Mouse (Mus musculus): ENCODE results near the gene Nptx1. TPM values are rescaled to one million over a fixed set of nuclear protein-coding genes. Genes with fewer than 3 reads are reported as not detected.

Nptx1 gene
- total RNA-seq, 2 experiments from 2014 or later, result 112 to 122 TPM

DNA sequence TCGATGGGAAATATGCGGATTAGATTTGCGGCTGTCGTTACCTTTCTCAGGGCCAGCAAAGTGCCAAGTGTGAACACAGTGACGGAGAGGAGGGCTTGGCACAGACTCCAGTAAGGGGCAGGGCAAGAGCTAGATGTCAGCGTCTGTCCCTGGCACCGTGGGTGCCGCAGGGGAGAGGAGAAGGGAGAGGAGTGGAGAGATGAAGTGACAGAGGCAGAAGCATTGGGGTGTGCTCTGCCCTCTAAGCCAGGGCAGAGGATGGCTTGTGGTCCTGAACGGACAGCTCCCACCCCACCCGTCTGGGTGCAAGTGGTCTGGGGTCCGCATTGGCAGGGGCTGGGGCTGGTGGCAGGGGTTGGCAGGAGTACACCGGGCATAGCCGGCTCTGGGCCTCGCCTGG is 7.6 kb downstream of the Nptx1 start:
- DNase-seq (ENCODE audit: low spot score in 2 of 2), result no peak
- intact Hi-C loops (cut with DNase I), result no loop called here

DNA sequence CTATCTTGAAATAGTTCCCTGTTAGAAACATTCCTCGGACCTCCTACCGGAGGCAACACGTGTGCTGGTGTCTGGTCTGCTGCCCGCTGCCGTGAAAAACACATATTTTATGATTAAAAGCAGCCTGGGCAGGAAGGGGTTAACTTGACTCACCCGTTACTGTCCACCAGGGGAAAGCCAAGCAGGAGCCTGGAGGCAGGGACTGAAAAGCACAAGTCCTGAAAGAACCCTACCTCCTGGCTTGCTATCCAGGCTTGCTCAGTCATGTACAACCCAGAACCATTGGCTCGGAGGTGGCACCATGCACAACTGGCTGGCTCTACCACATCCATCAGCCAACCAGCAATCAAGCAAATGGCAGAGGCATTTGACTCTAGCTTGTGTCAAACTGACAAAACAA is 13.8 kb downstream of the Nptx1 start:
- no peak for DNase-seq (ENCODE audit: low spot score in 2 of 2)
- intact Hi-C loops (cut with DNase I), result no loop called here

DNA sequence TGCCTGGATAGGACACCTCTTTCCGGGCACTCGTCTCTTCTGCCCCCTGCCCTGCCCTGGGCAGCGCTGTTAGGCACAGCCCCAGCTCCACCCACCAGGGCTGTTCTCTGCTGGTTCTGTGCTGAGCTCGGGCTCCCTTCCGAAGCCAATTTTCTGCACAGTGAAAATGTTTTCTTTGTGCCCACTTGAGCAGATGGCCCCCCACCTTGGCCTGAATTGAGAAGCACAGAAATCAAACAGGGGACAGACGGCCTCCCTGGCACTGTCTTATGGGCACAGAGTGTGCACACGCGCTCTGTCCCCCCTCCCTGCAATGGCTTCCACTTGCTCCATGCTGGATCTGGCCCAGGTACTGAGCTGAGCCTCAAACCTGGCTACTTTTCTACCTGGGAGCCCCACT is 15.1 kb downstream of the Nptx1 start:
- no peak for DNase-seq (ENCODE audit: low spot score in 2 of 2)
- intact Hi-C loops (cut with DNase I), result no loop called here

DNA sequence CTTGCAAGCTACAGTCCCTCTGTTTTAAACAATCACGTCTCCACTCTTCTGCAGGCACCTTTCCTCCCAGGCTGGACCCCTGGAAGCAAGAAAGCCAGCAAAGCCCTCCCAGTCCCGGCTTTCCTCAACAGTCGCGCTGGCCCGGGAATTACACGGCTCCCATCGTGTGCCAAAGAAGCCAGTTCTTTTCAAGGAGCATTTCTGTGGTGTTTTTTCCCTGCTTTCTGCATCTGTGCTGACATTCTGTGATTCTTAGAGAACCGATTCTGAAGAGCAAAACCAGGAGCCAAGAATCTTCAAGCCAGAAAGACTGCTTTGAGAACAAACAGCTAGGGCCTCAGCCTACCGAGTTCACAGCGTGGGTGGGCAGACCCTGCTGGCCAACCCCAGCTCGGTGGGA is 18.6 kb downstream of the Nptx1 start:
- intact Hi-C loops (cut with DNase I), result no loop called here
- no peak for DNase-seq (ENCODE audit: low spot score in 2 of 2)

DNA sequence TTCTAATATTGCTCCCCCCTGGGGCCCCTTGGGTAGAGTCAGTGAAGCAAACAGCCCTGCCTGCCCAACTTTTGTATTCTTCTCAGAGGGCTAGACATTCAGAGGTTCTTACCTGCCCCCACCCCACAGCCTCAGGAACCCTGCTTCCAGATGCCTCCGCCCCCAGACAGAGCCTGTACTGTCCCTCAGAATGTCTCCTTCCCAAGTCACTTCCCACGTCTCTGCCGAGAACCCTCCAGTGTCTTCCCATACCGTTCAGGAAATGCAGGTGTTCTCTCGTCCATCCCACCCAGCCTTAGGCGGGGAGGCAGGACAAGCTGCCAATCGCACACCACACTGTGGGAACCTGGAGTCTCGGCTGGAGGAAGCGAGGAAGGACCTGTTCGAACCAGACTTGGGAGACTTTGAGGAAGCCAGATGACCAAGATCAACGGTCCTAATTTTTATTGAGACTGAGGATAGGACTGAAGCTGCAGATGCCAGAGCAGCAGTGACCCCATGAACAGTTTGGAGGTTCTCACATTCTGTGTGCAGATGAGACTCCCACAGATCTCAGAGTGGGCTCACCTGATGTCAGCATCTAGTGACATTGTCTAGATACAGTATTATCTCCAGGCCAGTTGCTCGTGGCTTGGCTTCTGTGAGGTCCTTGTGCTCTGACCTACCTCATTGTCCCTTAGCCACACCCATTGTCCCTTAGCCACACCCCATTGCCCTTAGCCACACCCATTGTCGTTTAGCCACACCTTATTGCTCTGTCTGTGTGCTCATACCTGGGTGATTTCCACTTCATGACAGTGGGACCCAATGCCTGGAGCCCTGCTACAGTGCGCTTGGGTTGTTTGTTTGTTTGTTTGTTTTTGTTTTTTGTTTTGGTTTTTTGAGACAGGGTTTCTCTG is 21.2 kb downstream of the Nptx1 start:
- DNase-seq (ENCODE audit: low spot score in 2 of 2), result no peak
- intact Hi-C loops (cut with DNase I), result no loop called here

DNA sequence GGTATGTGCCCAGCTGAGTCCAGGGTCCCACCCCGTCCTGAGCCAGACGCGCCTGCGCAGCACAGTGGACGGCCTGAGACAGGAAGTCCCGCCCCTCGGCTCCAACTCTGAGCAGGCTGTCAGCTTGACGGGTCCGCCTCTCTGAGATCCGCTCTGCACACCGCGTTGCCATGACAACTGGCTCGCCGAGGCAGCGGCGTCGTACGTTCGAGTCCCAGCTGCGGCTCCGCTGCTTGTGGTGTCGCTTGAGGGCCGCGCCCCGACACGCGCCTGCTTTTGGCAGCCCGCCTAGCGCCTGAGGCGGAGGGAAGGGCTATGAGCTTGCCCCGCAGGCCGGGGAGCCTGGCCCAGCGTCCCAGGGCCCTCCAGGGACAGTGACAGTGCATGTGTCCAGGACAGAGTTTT is 23.0 kb downstream of the Nptx1 start:
- DNase-seq (ENCODE audit: low spot score in 2 of 2), result peak; percentile 86 to 87
- intact Hi-C loops (cut with DNase I), result no loop called here

DNA sequence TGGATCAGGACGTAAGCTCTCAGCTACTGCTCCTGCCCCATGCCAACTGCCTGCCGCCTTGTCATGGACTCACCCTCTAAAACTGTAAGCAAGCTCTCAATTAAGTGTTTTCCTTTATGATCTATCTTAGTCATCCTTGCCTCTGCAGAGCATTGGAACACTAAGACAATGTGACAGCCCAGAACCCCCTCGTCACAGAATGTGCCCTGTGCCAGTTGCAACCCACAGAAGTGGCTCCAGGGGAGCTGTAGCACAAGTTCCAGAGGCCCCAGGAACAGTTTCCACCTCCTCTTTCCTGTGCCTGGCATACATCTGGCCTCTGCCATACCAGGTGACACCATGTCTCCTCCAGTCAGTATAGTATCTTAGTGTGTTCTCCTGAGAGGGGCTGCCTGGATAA is 24.2 kb downstream of the Nptx1 start:
- intact Hi-C loops (cut with DNase I), result no loop called here

DNA sequence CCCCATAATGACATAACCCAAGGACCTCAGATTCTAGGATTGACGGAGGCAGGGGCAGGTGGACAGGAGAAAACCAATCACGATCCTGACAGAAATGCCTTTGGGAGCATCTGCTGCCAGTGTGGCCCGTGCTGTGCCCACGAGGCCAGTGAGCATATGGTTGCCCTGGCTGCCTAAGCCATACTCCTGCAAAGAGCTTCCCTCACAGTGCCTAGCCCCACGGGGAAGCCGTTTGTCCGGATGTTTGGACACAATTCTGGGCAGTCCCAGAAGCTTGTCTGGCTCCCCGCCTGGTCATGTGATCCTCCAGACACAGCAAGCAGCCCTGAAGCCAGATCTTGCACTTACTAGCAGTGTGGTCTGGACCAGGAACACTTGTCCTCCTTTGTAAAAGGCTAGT is 24.8 kb downstream of the Nptx1 start:
- no peak for DNase-seq (ENCODE audit: low spot score in 2 of 2)
- intact Hi-C loops (cut with DNase I), result no loop called here

More for the DNA sequence above, 24.2 kb downstream of the Nptx1 start:
- DNase-seq (ENCODE audit: low spot score in 2 of 2), result no peak

DNA sequence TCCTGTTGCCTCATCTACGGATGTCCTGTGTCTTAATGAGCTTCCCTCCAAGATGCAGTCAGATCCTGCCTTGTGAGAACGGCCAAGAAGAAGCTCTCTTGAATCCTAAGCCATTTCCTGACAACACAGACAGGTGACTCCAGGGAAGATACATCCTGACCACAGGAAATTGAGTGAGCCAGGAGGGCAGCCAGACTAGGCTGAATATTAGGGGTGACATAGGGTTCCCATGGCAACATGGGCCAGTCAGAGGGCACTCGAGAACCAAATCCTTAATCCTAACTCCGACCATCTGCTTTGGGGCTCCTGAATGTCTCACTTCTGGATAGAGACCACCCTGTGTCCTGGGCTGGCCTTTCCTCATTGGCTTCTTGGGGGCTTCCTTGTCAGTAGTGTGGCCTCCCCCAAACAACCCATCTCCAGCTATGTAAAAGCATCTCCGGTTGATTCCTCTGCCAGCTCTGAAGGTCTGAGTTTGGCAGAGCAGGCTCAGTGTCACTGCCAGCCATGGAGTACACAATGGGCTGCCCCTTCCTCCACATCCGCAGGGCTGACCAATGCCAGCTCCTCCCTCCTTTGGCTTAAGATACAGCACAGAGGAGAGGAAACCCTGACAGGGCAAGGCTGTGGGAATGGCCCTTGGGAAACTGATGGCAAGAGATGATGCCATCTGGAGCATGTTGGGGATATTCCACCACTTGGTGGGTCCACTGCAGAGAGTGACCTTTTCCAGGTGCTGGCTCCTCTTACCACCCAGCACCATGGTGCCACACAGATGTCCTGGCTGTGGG is 25.4 kb downstream of the Nptx1 start:
- no peak for DNase-seq (ENCODE audit: low spot score in 2 of 2)
- intact Hi-C loops (cut with DNase I), result no loop called here

DNA sequence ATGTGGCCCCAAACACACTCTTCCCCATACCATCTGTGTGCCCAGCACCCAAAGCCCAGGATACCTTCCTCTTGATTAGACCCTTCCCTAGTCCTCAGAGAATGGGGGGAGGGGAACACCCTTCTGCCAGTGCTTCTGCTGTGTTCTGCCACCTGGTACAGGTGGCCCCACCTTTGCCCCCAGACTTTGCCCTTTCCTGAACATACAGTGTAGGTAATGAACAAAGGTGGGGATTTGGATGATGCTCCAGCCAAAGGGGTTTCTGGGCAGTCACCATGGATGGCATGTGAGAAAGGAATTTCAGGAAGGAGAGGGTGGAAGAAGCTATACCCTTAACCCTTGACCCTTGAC is 26.9 kb downstream of the Nptx1 start:
- intact Hi-C loops (cut with DNase I), result no loop called here
- DNase-seq (ENCODE audit: low spot score in 2 of 2), result no peak

DNA sequence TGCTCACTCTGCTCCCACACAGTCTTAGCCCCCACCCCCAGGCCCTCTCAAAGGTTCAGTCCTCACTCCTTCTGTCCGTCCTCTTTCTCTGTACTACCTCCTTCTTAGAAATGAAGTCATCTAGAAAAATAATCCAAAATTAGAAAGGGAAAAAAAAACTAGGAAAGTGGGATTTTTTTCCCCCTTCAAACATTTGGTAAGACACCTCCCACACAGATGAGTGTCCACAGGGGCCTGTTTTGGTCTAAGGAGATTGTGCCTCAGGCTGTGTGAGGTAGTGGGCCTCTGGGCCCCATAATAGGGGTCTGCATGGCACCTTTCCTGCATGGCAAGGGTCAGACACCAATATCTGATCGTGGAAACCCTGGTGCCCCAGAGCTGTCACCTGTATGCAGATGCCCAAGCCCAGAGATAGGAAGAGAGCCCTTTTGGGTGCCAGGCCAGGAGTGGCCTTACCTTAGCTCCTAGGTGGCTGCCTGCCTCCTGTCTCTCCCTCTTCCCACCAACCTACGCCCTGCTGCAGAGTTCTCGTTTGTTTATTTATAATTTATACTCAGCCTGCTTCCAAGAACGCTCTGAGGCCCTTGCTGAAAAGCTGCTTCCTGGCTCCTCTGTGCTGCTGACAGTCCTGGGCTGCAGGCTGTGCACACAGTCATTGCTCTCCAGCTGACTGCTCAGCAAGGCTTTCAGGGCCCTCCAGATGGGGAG is 27.4 kb downstream of the Nptx1 start:
- DNase-seq (ENCODE audit: low spot score in 2 of 2), result peak in 1 of 2 experiments; percentile 65
- intact Hi-C loops (cut with DNase I), result no loop called here

DNA sequence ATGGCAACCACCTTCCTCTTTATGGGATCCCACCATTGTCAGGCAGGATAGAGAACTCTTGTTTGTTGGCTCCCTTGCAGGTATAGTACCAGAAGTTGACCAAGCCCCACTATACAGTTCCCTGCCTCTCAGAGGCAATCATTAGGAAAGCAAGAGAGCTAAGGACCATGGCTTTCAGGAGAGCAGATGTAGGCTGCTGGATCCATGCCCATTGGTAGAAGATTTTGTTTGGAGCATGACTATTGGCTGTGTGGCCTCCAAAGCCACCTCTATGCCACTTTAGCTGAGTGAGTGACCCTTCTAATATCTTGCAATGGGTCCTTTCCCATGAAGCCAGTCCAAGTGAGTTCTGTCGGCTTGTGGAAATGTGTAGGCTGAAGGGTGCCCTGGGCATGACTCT is 28.2 kb downstream of the Nptx1 start:
- intact Hi-C loops (cut with DNase I), result no loop called here
- DNase-seq (ENCODE audit: low spot score in 2 of 2), result no peak

DNA sequence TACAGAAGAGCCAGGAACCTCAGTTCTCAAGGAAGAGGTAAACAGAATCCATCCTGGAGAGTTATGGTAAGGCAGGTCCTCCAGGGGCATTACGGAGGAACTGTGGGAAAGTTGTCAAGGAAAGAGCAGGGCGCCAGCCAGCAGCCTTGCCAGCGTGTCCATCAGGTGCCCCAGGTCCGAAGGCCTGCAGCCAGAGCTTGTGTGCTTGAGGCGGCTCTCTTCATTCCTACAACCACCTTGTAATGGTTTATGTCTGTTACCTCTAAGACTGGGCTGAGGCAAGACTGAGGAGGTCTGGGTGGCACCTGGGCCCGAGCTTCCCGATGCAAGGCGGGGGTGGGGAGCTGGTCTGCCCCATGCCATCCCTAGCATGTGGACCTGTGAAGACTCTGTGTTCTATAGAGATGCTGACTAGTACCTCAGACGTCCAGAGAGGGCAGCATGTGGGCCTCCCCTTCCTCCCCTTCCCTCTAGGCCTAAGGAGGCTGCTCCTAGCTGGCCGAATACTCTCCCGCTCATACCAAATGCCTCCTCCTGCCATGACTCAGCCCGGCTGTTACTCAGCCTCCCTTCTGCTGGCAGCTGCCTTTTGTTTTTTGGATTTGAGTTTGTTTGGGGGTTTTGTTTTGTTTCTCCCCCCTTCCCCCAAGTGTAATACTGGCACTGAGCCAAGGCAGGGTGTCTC is 30.7 kb downstream of the Nptx1 start:
- intact Hi-C loops (cut with DNase I), result no loop called here
- peak in 1 of 2 experiments; percentile 30 for DNase-seq (ENCODE audit: low spot score in 2 of 2)

DNA sequence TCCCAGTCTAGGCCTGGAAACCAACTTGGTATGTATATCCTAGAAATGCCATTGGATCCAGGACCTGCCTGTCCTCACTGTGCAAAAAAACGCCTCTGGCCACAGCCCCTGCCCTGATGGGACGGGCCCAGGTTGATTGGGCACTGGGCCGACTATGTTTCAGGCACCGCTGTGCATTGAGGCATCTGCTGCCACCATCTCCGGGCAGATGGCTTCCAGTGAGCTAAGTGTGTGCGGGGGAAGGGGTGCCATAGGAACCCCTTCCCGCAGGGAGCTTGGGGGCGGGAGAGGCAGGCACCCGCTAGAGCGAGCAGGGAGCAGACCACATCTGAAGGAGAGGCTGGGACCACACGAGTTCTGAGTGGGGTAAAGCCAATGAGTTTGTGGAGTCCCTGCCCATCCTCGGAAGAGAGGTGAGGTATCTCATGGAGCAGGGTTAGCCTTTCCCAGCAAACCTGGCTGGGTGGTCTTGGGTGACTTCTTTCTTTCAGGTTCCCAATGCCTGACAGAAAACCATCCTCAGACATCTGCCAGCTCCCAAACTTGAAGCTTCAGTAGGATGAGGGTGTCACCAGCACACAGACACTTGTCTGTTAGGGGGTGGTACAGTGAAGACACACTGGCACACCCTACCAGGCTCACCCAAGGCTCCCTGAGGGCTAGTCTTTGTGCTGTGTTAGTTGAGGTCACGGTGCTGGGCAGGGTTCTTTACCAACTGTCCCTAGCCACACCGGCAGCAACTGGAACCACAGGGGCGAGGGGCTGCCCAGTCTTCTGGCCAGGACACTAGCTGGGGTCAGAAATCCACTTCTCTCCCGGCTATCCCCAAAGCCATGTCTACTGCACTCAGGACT is 31.5 kb downstream of the Nptx1 start:
- intact Hi-C loops (cut with DNase I), result no loop called here
- peak; percentile 70 to 85 for DNase-seq (ENCODE audit: low spot score in 2 of 2)

DNA sequence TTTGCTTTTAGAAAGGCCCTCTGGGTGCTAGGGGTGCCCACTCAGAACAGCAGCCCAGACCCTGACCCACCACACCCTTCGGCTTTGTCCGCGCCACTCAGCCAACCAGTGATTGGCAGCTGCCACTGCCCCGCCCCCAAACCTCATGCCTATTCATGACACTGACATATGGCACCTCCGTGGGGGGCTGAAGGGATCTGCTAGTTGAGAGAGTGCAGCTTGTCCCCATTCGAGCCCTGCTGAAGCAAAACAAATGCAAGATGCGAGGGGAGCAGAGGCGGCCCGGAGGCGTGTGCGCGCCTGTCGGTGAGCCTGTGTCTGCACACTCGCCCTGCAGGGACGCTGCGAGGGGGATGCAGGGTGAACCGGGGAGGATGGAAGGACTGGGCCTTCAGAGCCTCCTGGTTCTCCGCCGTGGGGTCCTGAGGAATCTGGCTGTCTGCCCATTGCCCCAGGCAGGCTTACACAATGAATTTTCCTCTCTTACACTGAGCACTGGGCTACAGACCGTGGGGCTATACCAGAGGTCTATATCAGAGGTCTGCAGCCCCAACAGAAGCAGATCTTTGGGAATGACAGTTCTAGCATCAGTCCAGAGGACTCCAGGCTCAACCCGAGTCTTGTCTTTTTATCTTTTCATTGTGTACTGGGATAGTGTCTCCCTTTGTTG is 32.5 kb downstream of the Nptx1 start:
- intact Hi-C loops (cut with DNase I), result no loop called here
- DNase-seq (ENCODE audit: low spot score in 2 of 2), result peak; percentile 69 to 83

DNA sequence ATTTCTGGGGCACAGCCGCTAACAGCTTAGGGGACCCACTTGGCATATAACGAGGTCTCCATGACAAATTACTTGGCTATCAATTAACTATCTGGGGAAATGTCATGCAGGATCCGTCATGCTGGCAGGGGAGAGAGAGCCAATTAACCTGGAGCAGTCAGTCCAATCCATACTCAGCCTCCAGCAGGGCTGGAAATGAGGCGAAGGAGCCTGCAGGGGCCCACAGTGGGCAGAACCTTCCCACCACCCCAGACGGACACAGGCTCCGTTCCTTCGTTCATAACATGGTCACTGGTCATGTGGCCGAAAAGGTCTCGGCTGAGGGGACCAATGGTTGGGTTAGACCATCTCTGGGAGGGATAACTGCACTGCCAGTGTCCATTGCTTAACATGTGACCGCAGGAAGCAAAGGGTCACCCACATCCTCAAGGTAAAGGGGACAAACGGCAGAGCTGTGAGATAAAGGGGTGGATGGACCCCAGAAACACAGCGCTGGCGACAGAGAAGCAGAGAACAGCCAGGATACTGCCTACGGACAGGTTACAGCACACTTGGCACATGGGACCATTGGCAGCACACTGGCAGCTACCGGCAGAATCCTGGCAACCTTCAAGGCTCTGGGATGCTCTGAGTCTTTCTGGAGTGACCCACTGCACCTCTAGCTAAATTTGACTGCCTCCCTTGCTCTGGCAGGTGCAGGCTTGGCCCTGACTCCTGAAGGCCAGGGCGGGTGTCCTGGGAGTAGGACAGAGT is 33.3 kb downstream of the Nptx1 start:
- no peak for DNase-seq (ENCODE audit: low spot score in 2 of 2)
- intact Hi-C loops (cut with DNase I), result no loop called here

DNA sequence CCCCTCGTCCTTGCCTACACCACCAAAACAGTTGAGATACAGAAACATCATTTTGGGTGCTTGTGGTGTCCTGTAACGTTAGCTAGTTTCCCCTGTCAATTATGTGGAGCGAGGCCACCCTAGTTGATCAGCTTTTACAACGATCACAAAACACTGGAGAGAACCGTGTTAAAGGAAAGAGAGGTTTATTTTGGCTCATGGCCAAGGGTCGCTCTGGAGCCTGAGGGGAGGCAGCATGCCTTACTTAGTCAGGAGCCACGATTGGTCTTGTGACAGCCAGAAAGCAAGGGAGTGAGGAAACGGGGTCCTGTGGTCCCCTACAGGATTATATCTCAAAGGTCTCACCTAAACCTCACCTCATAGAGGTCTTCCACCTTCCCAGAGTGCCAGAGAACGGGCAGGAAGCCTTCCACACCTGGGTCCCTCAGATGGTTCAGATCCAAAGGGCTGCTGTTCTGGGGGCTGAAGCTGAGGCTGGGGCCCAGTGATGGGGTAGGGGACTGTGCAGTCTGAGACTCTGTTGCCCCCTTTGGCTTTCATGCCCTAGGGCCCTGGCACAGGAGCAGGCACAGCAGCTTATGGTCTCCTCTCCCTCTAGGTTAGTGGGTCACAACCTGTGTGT is 34.4 kb downstream of the Nptx1 start:
- no peak for DNase-seq (ENCODE audit: low spot score in 2 of 2)
- intact Hi-C loops (cut with DNase I), result no loop called here

Measured in left cerebral cortex, postnatal 14 days (tissue).